Comparison of ENCODE assay signal across 8 mouse cellular contexts in genomic region chr7:128592118-128592935, GRCm38 (mm10). TPM values are rescaled to one million over a fixed set of nuclear protein-coding genes. Genes with fewer than 3 reads are reported as not detected.
A peak's percentile ranks its signal among the peaks of the same experiment; 100 is the strongest.
DNase-seq lines count a peak whose midpoint lies in the region; ATAC-seq and TF ChIP-seq lines count a peak whose summit lies in the region.

No protein-coding gene starts in this region.

- WGBS in hindbrain, postnatal 0 days = 7% methylated on average over 21 of the region's 21 CpGs
- WGBS in midbrain, embryonic 10.5 days = 5% methylated on average over 21 of the region's 21 CpGs

- DNase-seq in retina, postnatal 1 day = peak; percentile 46
- no peak for DNase-seq in retina, embryonic 14.5 days (ENCODE audit: low spot score)
- peak; percentile 48 for DNase-seq in gastrocnemius, postnatal 25 days
- peak; percentile 56 for DNase-seq in hindbrain, postnatal 0 days (ENCODE audit: low spot score)
- peak; percentile 41 for DNase-seq in left cerebral cortex, postnatal 4 days
- peak; percentile 66 for DNase-seq in midbrain, embryonic 10.5 days (ENCODE audit: low spot score)
- DNase-seq in c-Kit-positive CD71-positive TER-119-positive erythroid progenitor cells, embryonic 14.5 days (ENCODE audit: low spot score) = no peak

- peak overlapping the region; percentile 28 for H3K9ac ChIP-seq in hindbrain, postnatal 0 days (replicated peaks; ENCODE audit: low read length)

- H3K36me3 ChIP-seq in hindbrain, postnatal 0 days (ENCODE audit: insufficient read depth, low read length) = no peaks in the 10 kb centered on the region
- no peaks in the 10 kb centered on the region for H3K36me3 ChIP-seq in midbrain, embryonic 10.5 days
- no peaks in the 10 kb centered on the region for H3K36me3 ChIP-seq in testis, adult 2 months (ENCODE audit: control insufficient read depth, insufficient read depth, low read length)

- TF ChIP-seq CTCF in hindbrain, postnatal 0 days (IDR thresholded peaks at IDR 0.05; ENCODE audit: low read depth) = no peak
- TF ChIP-seq CTCF in testis, adult 2 months (IDR thresholded peaks at IDR 0.05; ENCODE audit: control insufficient read depth, insufficient read depth, insufficient replicate concordance, low read depth, low read length) = no peak

- TF ChIP-seq POLR2A in testis, adult 2 months (IDR thresholded peaks at IDR 0.05; ENCODE audit: control insufficient read depth, low read depth, low read length) = no peak

- peak overlapping the region; percentile 71 for H3K27ac ChIP-seq in hindbrain, postnatal 0 days
- peak overlapping the region; percentile 83 for H3K27ac ChIP-seq in midbrain, embryonic 10.5 days (replicated peaks)
- peak overlapping the region; percentile 57; the same call in 1 of the 2 replicates for H3K27ac ChIP-seq in testis, adult 2 months (ENCODE audit: control insufficient read depth, insufficient read depth, low read depth, low read length)

- ATAC-seq in hindbrain, postnatal 0 days = peak; percentile 70; the same call in 1 of the 2 replicates

- no peaks in the 10 kb centered on the region for H3K9me3 ChIP-seq in hindbrain, postnatal 0 days (ENCODE audit: low read length)
- peaks cover 6% of the 10 kb centered on the region; the same call in 1 of the 2 replicates for H3K9me3 ChIP-seq in midbrain, embryonic 10.5 days (replicated peaks)

- H3K27me3 ChIP-seq in hindbrain, postnatal 0 days (ENCODE audit: insufficient read depth, low read length) = no peaks in the 10 kb centered on the region
- H3K27me3 ChIP-seq in midbrain, embryonic 10.5 days (ENCODE audit: low read depth, poor library complexity, severe bottlenecking) = no peaks in the 10 kb centered on the region
- H3K27me3 ChIP-seq in testis, adult 2 months (ENCODE audit: control insufficient read depth, insufficient read depth, low read length) = no peaks in the 10 kb centered on the region

- intact Hi-C loops in left cerebral cortex, postnatal 4 days (cut with DNase I) = no loop called here

- H3K4me1 ChIP-seq in hindbrain, postnatal 0 days (ENCODE audit: insufficient read depth, low read length) = 0 out of 2 replicates have a peak, but pooled peaks cover 6% of the 10 kb centered on the region
- H3K4me1 ChIP-seq in midbrain, embryonic 10.5 days = peaks cover 34% of the 10 kb centered on the region
- H3K4me1 ChIP-seq in testis, adult 2 months (ENCODE audit: control insufficient read depth, insufficient read depth, low read length) = peaks cover 7% of the 10 kb centered on the region

- peak overlapping the region; percentile 18 for H3K4me3 ChIP-seq in hindbrain, postnatal 0 days (ENCODE audit: low read length)
- H3K4me3 ChIP-seq in midbrain, embryonic 10.5 days = peak overlapping the region; percentile 44
- peak overlapping the region; percentile 8; the same call in 1 of the 2 replicates for H3K4me3 ChIP-seq in testis, adult 2 months (ENCODE audit: control insufficient read depth, low read depth, low read length)

- peak overlapping the region; percentile 52 for H3K4me2 ChIP-seq in hindbrain, postnatal 0 days (ENCODE audit: low read depth, low read length)

RNA-seq across cellular contexts. Expression of gene Inpp5f, which starts 18.8 kb away (rescaled TPM):
- 1 to 10 TPM; 2.3 to 4.1 TPM for total RNA-seq in gastrocnemius, postnatal 25 days (2021)
- 288 and 298 TPM in 2 replicates for total RNA-seq in hindbrain, postnatal 0 days (2014; rRNA removed)
- 385 and 417 TPM in 2 replicates for polyA plus RNA-seq in hindbrain, postnatal 0 days (2015; fragmentation: Nextera tagmentation; extraction: Ambion mirVana)
- total RNA-seq in left cerebral cortex, postnatal 4 days (2021) = 100 to 1,000 TPM; 275 to 323 TPM
- 45.2 and 70.8 TPM in 2 replicates for polyA plus RNA-seq in midbrain, embryonic 10.5 days (2016; fragmentation: Nextera tagmentation; extraction: Ambion mirVana)
- polyA plus RNA-seq in testis, adult 2 months (2012; rRNA removed) = 1.4 and 1.5 TPM in 2 replicates

Comparison
In these comparisons a context has a peak if more than half of its experiments do, and no peak if none do; other contexts are left out.
1. DNase-seq: peak in retina, postnatal 1 day (single experiment), gastrocnemius, postnatal 25 days (single experiment), hindbrain, postnatal 0 days (single experiment), left cerebral cortex, postnatal 4 days (single experiment) and midbrain, embryonic 10.5 days (single experiment); none in retina, embryonic 14.5 days (single experiment) and c-Kit-positive CD71-positive TER-119-positive erythroid progenitor cells, embryonic 14.5 days (single experiment).
2. RNA of gene Inpp5f, which starts 18.8 kb away (total RNA-seq): 275 to 323 TPM in left cerebral cortex, postnatal 4 days and 288 to 298 TPM in hindbrain, postnatal 0 days; 2.3 to 4.1 TPM in gastrocnemius, postnatal 25 days; every median in the first group is over 10 times any median in the second.
3. Peak in every context shown above with its lines, with median percentiles within 50 percentile points of each other: H3K27ac ChIP-seq and H3K4me3 ChIP-seq.